Mouse (Mus musculus) lung, adult 2 months (tissue): ENCODE results near the gene Myo10.

Source experiments
- CTCF ChIP-seq: fragments of 200-500 bp; IDR thresholded peaks from 2 replicates; pipeline ENCODE4 v1.5.1; 2011; ENCODE audit warnings: mild to moderate bottlenecking, low read length, control low read depth; ENCODE audit not compliant: insufficient read depth
- POLR2A ChIP-seq: fragments of 200-500 bp; IDR thresholded peaks from 2 replicates; pipeline ENCODE4 v1.6.1; 2011; ENCODE audit warnings: low read depth, mild to moderate bottlenecking, control low read depth, low read length, borderline replicate concordance; ENCODE audit errors: extremely low read depth

GRCm38 (mm10) chr15:25847576-25848168 is 225.3 kb downstream of the Myo10 start:
- no peak for TF ChIP-seq POLR2A
- TF ChIP-seq CTCF: no peak
